ENCODE assay signal across 8 mouse cellular contexts in genomic region chr4:133512972-133513371, GRCm38 (mm10). TPM values are rescaled to one million over a fixed set of nuclear protein-coding genes. Genes with fewer than 3 reads are reported as not detected.
DNase-seq lines count a peak whose midpoint lies in the region; ATAC-seq lines count a peak whose summit lies in the region.

No protein-coding gene starts in this region.

- no peak overlapping the region for H3K4me2 ChIP-seq in hindbrain, embryonic 11.5 days (replicated peaks; ENCODE audit: low read depth, low read length)
- H3K4me2 ChIP-seq in hindbrain, embryonic 13.5 days = no peak overlapping the region
- no peak overlapping the region for H3K4me2 ChIP-seq in forebrain, embryonic 13.5 days
- H3K4me2 ChIP-seq in hindbrain, embryonic 16.5 days (ENCODE audit: low read length) = no peak overlapping the region

- H3K4me3 ChIP-seq in hindbrain, embryonic 11.5 days (ENCODE audit: low read depth, low read length) = no peak overlapping the region
- no peak overlapping the region for H3K4me3 ChIP-seq in hindbrain, embryonic 13.5 days
- H3K4me3 ChIP-seq in forebrain, embryonic 13.5 days = no peak overlapping the region
- H3K4me3 ChIP-seq in hindbrain, embryonic 16.5 days (ENCODE audit: low read length) = no peak overlapping the region

- ATAC-seq in hindbrain, embryonic 11.5 days (ENCODE audit: low FRiP score) = no peak
- no peak for ATAC-seq in hindbrain, embryonic 13.5 days (ENCODE audit: low FRiP score)
- peak; percentile 69; the same call in 1 of the 2 replicates for ATAC-seq in cerebellum, adult (ENCODE audit: insufficient number of reproducible peaks, low FRiP score, low TSS enrichment)
- 0 out of 2 replicates have a peak, but pooled peaks have one; percentile 55 for ATAC-seq in forebrain, embryonic 13.5 days
- ATAC-seq in hindbrain, embryonic 16.5 days = peak; percentile 67
- ATAC-seq in megakaryocyte progenitor cell, adult 5-6 weeks (replicated peaks; ENCODE audit: poor library complexity) = peak; percentile 98

- H3K36me3 ChIP-seq in hindbrain, embryonic 11.5 days (ENCODE audit: control insufficient read depth, insufficient read depth, low read length) = no peaks in the 10 kb centered on the region
- no peaks in the 10 kb centered on the region for H3K36me3 ChIP-seq in hindbrain, embryonic 13.5 days
- no peaks in the 10 kb centered on the region for H3K36me3 ChIP-seq in forebrain, embryonic 13.5 days (ENCODE audit: poor library complexity, severe bottlenecking)
- no peaks in the 10 kb centered on the region for H3K36me3 ChIP-seq in hindbrain, embryonic 16.5 days (ENCODE audit: control insufficient read depth, insufficient read depth, low read length)

- WGBS in hindbrain, embryonic 11.5 days = 12% methylated on average over 8 of the region's 8 CpGs
- 14% methylated on average over 8 of the region's 8 CpGs for WGBS in hindbrain, embryonic 13.5 days
- WGBS in forebrain, embryonic 13.5 days = 10% methylated on average over 8 of the region's 8 CpGs
- WGBS in hindbrain, embryonic 16.5 days = 13% methylated on average over 8 of the region's 8 CpGs

- no peaks in the 10 kb centered on the region for H3K9me3 ChIP-seq in hindbrain, embryonic 11.5 days (ENCODE audit: control insufficient read depth, low read length)
- H3K9me3 ChIP-seq in hindbrain, embryonic 13.5 days = no peaks in the 10 kb centered on the region
- H3K9me3 ChIP-seq in forebrain, embryonic 13.5 days (replicated peaks) = no peaks in the 10 kb centered on the region
- H3K9me3 ChIP-seq in hindbrain, embryonic 16.5 days (ENCODE audit: control insufficient read depth, low read length) = no peaks in the 10 kb centered on the region

- peak; percentile 83 for DNase-seq in hindbrain, embryonic 11.5 days (ENCODE audit: low spot score)
- peak; percentile 61 to 79 for DNase-seq in layer of hippocampus, postnatal 25 days (ENCODE audit: extremely low spot score in 1 of 2, low spot score in 1 of 2)
- DNase-seq in spleen, adult 12 weeks (ENCODE audit: low spot score) = peak; percentile 35

- no peaks in the 10 kb centered on the region for H3K4me1 ChIP-seq in hindbrain, embryonic 11.5 days (replicated peaks; ENCODE audit: control insufficient read depth, insufficient read depth, low read length)
- no peaks in the 10 kb centered on the region for H3K4me1 ChIP-seq in hindbrain, embryonic 13.5 days (replicated peaks)
- no peaks in the 10 kb centered on the region for H3K4me1 ChIP-seq in forebrain, embryonic 13.5 days
- no peaks in the 10 kb centered on the region for H3K4me1 ChIP-seq in hindbrain, embryonic 16.5 days (ENCODE audit: control insufficient read depth, insufficient read depth, low read depth, low read length)

- H3K27ac ChIP-seq in hindbrain, embryonic 11.5 days (ENCODE audit: low read depth, low read length) = no peak overlapping the region
- H3K27ac ChIP-seq in hindbrain, embryonic 13.5 days = no peak overlapping the region
- no peak overlapping the region for H3K27ac ChIP-seq in forebrain, embryonic 13.5 days
- H3K27ac ChIP-seq in hindbrain, embryonic 16.5 days (ENCODE audit: low read depth, low read length) = no peak overlapping the region

- peaks cover 5% of the 10 kb centered on the region for H3K27me3 ChIP-seq in hindbrain, embryonic 11.5 days (ENCODE audit: control insufficient read depth, insufficient read depth, low read length)
- peaks cover 36% of the 10 kb centered on the region for H3K27me3 ChIP-seq in hindbrain, embryonic 13.5 days
- H3K27me3 ChIP-seq in forebrain, embryonic 13.5 days = peaks cover 26% of the 10 kb centered on the region
- H3K27me3 ChIP-seq in hindbrain, embryonic 16.5 days (replicated peaks; ENCODE audit: control insufficient read depth, insufficient read depth, low read length) = peaks cover 13% of the 10 kb centered on the region

- H3K9ac ChIP-seq in hindbrain, embryonic 11.5 days (ENCODE audit: low read depth, low read length) = no peak overlapping the region
- H3K9ac ChIP-seq in hindbrain, embryonic 13.5 days = no peak overlapping the region
- no peak overlapping the region for H3K9ac ChIP-seq in forebrain, embryonic 13.5 days
- no peak overlapping the region for H3K9ac ChIP-seq in hindbrain, embryonic 16.5 days (ENCODE audit: low read depth, low read length)

RNA-seq across cellular contexts. Expression of gene Kdf1, which starts 5.8 kb away (rescaled TPM):
- 1.0 and 1.7 TPM in 2 replicates for polyA plus RNA-seq in hindbrain, embryonic 11.5 days (2014; fragmentation: Nextera tagmentation; extraction: Ambion mirVana)
- 0.30 and 0.39 TPM in 2 replicates for polyA plus RNA-seq in hindbrain, embryonic 13.5 days (2015; fragmentation: Nextera tagmentation; extraction: Ambion mirVana)
- polyA plus RNA-seq in forebrain, embryonic 13.5 days (2015; fragmentation: Nextera tagmentation; extraction: Ambion mirVana) = 0.26 and 0.39 TPM in 2 replicates
- polyA plus RNA-seq in hindbrain, embryonic 16.5 days (2015; fragmentation: Nextera tagmentation; extraction: Ambion mirVana) = 0.39 and 0.50 TPM in 2 replicates
- not detected for total RNA-seq in layer of hippocampus, postnatal 25 days (2021)
- total RNA-seq in megakaryocyte progenitor cell, adult 5-6 weeks (2015) = not detected in 2 replicates
- total RNA-seq in megakaryocyte progenitor cell, adult 5-6 weeks (2017) = not detected in 2 replicates

RNA-seq across cellular contexts. Expression of gene Trnp1, which starts 14.6 kb away (rescaled TPM):
- 1.7 and 2.6 TPM in 2 replicates for polyA plus RNA-seq in hindbrain, embryonic 11.5 days (2014; fragmentation: Nextera tagmentation; extraction: Ambion mirVana)
- polyA plus RNA-seq in hindbrain, embryonic 13.5 days (2015; fragmentation: Nextera tagmentation; extraction: Ambion mirVana) = 2.8 and 3.9 TPM in 2 replicates
- 1.5 and 2.9 TPM in 2 replicates for polyA plus RNA-seq in forebrain, embryonic 13.5 days (2015; fragmentation: Nextera tagmentation; extraction: Ambion mirVana)
- polyA plus RNA-seq in hindbrain, embryonic 16.5 days (2015; fragmentation: Nextera tagmentation; extraction: Ambion mirVana) = 5.8 and 12.1 TPM in 2 replicates
- 100 to 1,000 TPM; 183 to 201 TPM for total RNA-seq in layer of hippocampus, postnatal 25 days (2021)
- total RNA-seq in megakaryocyte progenitor cell, adult 5-6 weeks (2015) = not detected in 2 replicates
- not detected in 2 replicates for total RNA-seq in megakaryocyte progenitor cell, adult 5-6 weeks (2017)

RNA-seq across cellular contexts. Expression of gene Nudc, which starts 32.8 kb away (rescaled TPM):
- 315 and 324 TPM in 2 replicates for polyA plus RNA-seq in hindbrain, embryonic 11.5 days (2014; fragmentation: Nextera tagmentation; extraction: Ambion mirVana)
- 256 and 265 TPM in 2 replicates for polyA plus RNA-seq in hindbrain, embryonic 13.5 days (2015; fragmentation: Nextera tagmentation; extraction: Ambion mirVana)
- 311 and 312 TPM in 2 replicates for polyA plus RNA-seq in forebrain, embryonic 13.5 days (2015; fragmentation: Nextera tagmentation; extraction: Ambion mirVana)
- 246 and 265 TPM in 2 replicates for polyA plus RNA-seq in hindbrain, embryonic 16.5 days (2015; fragmentation: Nextera tagmentation; extraction: Ambion mirVana)
- total RNA-seq in layer of hippocampus, postnatal 25 days (2021) = 100 to 1,000 TPM; 117 TPM
- 181 and 191 TPM in 2 replicates for total RNA-seq in megakaryocyte progenitor cell, adult 5-6 weeks (2015)
- total RNA-seq in megakaryocyte progenitor cell, adult 5-6 weeks (2017) = 289 and 309 TPM in 2 replicates

RNA-seq across cellular contexts. Expression of gene Tent5b, which starts 33.0 kb away (rescaled TPM):
- polyA plus RNA-seq in hindbrain, embryonic 11.5 days (2014; fragmentation: Nextera tagmentation; extraction: Ambion mirVana) = 0.37 and 0.46 TPM in 2 replicates
- 0.13 and 0.30 TPM in 2 replicates for polyA plus RNA-seq in hindbrain, embryonic 13.5 days (2015; fragmentation: Nextera tagmentation; extraction: Ambion mirVana)
- polyA plus RNA-seq in forebrain, embryonic 13.5 days (2015; fragmentation: Nextera tagmentation; extraction: Ambion mirVana) = 0.27 TPM in 1 of 2 replicates, not detected in the other
- polyA plus RNA-seq in hindbrain, embryonic 16.5 days (2015; fragmentation: Nextera tagmentation; extraction: Ambion mirVana) = 0.32 and 0.36 TPM in 2 replicates
- total RNA-seq in layer of hippocampus, postnatal 25 days (2021) = not detected
- 0.15 TPM in 1 of 2 replicates, not detected in the other for total RNA-seq in megakaryocyte progenitor cell, adult 5-6 weeks (2015)
- total RNA-seq in megakaryocyte progenitor cell, adult 5-6 weeks (2017) = not detected in 2 replicates

RNA-seq across cellular contexts. Expression of gene Nr0b2, which starts 40.2 kb away (rescaled TPM):
- polyA plus RNA-seq in hindbrain, embryonic 11.5 days (2014; fragmentation: Nextera tagmentation; extraction: Ambion mirVana) = not detected in 2 replicates
- not detected in 2 replicates for polyA plus RNA-seq in hindbrain, embryonic 13.5 days (2015; fragmentation: Nextera tagmentation; extraction: Ambion mirVana)
- not detected in 2 replicates for polyA plus RNA-seq in forebrain, embryonic 13.5 days (2015; fragmentation: Nextera tagmentation; extraction: Ambion mirVana)
- polyA plus RNA-seq in hindbrain, embryonic 16.5 days (2015; fragmentation: Nextera tagmentation; extraction: Ambion mirVana) = 0.36 TPM in 1 of 2 replicates, not detected in the other
- not detected for total RNA-seq in layer of hippocampus, postnatal 25 days (2021)
- 2.9 and 3.1 TPM in 2 replicates for total RNA-seq in megakaryocyte progenitor cell, adult 5-6 weeks (2015)
- 0.54 and 2.7 TPM in 2 replicates for total RNA-seq in megakaryocyte progenitor cell, adult 5-6 weeks (2017)

Comparison
In these comparisons a context has a peak if more than half of its experiments do, and no peak if none do; other contexts are left out.
1. ATAC-seq: peak in cerebellum, adult (single experiment), forebrain, embryonic 13.5 days (single experiment), hindbrain, embryonic 16.5 days (single experiment) and megakaryocyte progenitor cell, adult 5-6 weeks (single experiment); none in hindbrain, embryonic 11.5 days (single experiment) and hindbrain, embryonic 13.5 days (single experiment).
2. Peak in every context shown above with its lines, with median percentiles within 50 percentile points of each other: DNase-seq.